In genomic region chr3:90254419-90255193, GRCm38 (mm10) we compare ENCODE assay signal across 7 mouse cellular contexts. TPM values are rescaled to one million over a fixed set of nuclear protein-coding genes. Genes with fewer than 3 reads are reported as not detected.
DNase-seq lines count a peak whose midpoint lies in the region; ATAC-seq and TF ChIP-seq lines count a peak whose summit lies in the region.

No protein-coding gene starts in this region.

- H3K4me1 ChIP-seq in lung, embryonic 15.5 days, result peaks cover 17% of the 10 kb centered on the region
- peaks cover 3% of the 10 kb centered on the region for H3K4me1 ChIP-seq in brown adipose tissue, adult 24 weeks (ENCODE audit: control insufficient read depth, insufficient read depth, insufficient read length, low read length)
- H3K4me1 ChIP-seq in heart, embryonic 15.5 days (replicated peaks), result peaks cover 17% of the 10 kb centered on the region
- peaks cover 29% of the 10 kb centered on the region for H3K4me1 ChIP-seq in liver, embryonic 15.5 days (replicated peaks)
- H3K4me1 ChIP-seq in small intestine, adult 2 months (ENCODE audit: control insufficient read depth, insufficient read depth, insufficient read length, low read length), result peaks cover 10% of the 10 kb centered on the region; the same call in 1 of the 2 replicates

- under 1% methylated on average over 41 of the region's 41 CpGs for WGBS in lung, embryonic 15.5 days
- WGBS in heart, embryonic 15.5 days, result under 1% methylated on average over 41 of the region's 41 CpGs
- under 1% methylated on average over 41 of the region's 41 CpGs for WGBS in liver, embryonic 15.5 days (ENCODE audit: insufficient replicate concordance)
- 1% methylated on average over 41 of the region's 41 CpGs for WGBS in small intestine, adult 2 months

- H3K27ac ChIP-seq in lung, embryonic 15.5 days, result peak overlapping the region; percentile 91
- peak overlapping the region; percentile 91 for H3K27ac ChIP-seq in brown adipose tissue, adult 24 weeks (replicated peaks; ENCODE audit: low read depth, low read length)
- H3K27ac ChIP-seq in heart, embryonic 15.5 days, result peak overlapping the region; percentile 92
- H3K27ac ChIP-seq in liver, embryonic 15.5 days (replicated peaks), result peak overlapping the region; percentile 86
- H3K27ac ChIP-seq in small intestine, adult 2 months (ENCODE audit: insufficient read depth, low read depth, low read length), result peak overlapping the region; percentile 82

- TF ChIP-seq CTCF in small intestine, adult 2 months (IDR thresholded peaks at IDR 0.05; ENCODE audit: extremely low read depth, insufficient read length, insufficient replicate concordance, low read depth, low read length), result peak; percentile 16; the same call in 1 of the 2 replicates

- H3K4me2 ChIP-seq in lung, embryonic 15.5 days, result peak overlapping the region; percentile 68
- H3K4me2 ChIP-seq in heart, embryonic 15.5 days, result peak overlapping the region; percentile 73
- H3K4me2 ChIP-seq in liver, embryonic 15.5 days, result peak overlapping the region; percentile 86

- H3K9me3 ChIP-seq in lung, embryonic 15.5 days, result no peaks in the 10 kb centered on the region
- no peaks in the 10 kb centered on the region for H3K9me3 ChIP-seq in heart, embryonic 15.5 days (replicated peaks)
- H3K9me3 ChIP-seq in liver, embryonic 15.5 days (replicated peaks), result no peaks in the 10 kb centered on the region

- H3K36me3 ChIP-seq in lung, embryonic 15.5 days, result peaks cover 38% of the 10 kb centered on the region
- peaks cover 36% of the 10 kb centered on the region for H3K36me3 ChIP-seq in heart, embryonic 15.5 days
- peaks cover 34% of the 10 kb centered on the region for H3K36me3 ChIP-seq in liver, embryonic 15.5 days (replicated peaks)
- H3K36me3 ChIP-seq in small intestine, adult 2 months (ENCODE audit: control insufficient read depth, insufficient read depth, low read length), result peaks cover 26% of the 10 kb centered on the region

- peak; percentile 72 for ATAC-seq in lung, embryonic 15.5 days (ENCODE audit: borderline replicate concordance, extremely low read depth, low FRiP score, low TSS enrichment)
- peak; percentile 62 for ATAC-seq in heart, embryonic 15.5 days (replicated peaks; ENCODE audit: insufficient number of reproducible peaks, insufficient read depth, low FRiP score, low read depth)
- peak; percentile 70 for ATAC-seq in liver, embryonic 15.5 days (ENCODE audit: insufficient read depth)

- no peaks in the 10 kb centered on the region for H3K27me3 ChIP-seq in lung, embryonic 15.5 days
- H3K27me3 ChIP-seq in heart, embryonic 15.5 days, result no peaks in the 10 kb centered on the region
- H3K27me3 ChIP-seq in liver, embryonic 15.5 days, result no peaks in the 10 kb centered on the region
- H3K27me3 ChIP-seq in small intestine, adult 2 months (ENCODE audit: control insufficient read depth, insufficient read depth, low read length), result no peaks in the 10 kb centered on the region

- DNase-seq in lung, postnatal 14 days, result no peak
- no peak for DNase-seq in yolk sac, embryonic 10.5 days (ENCODE audit: low spot score)

- TF ChIP-seq POLR2A in small intestine, adult 2 months (IDR thresholded peaks at IDR 0.05; ENCODE audit: low read depth, low read length), result no peak

- peak overlapping the region; percentile 92 for H3K9ac ChIP-seq in lung, embryonic 15.5 days
- peak overlapping the region; percentile 94 for H3K9ac ChIP-seq in heart, embryonic 15.5 days
- peak overlapping the region; percentile 82 for H3K9ac ChIP-seq in liver, embryonic 15.5 days

- H3K4me3 ChIP-seq in lung, embryonic 15.5 days, result peak overlapping the region; percentile 89
- H3K4me3 ChIP-seq in brown adipose tissue, adult 24 weeks (ENCODE audit: insufficient read depth, low read depth, low read length), result peak overlapping the region; percentile 94
- peak overlapping the region; percentile 97 for H3K4me3 ChIP-seq in heart, embryonic 15.5 days
- H3K4me3 ChIP-seq in liver, embryonic 15.5 days (replicated peaks), result peak overlapping the region; percentile 87
- H3K4me3 ChIP-seq in small intestine, adult 2 months (ENCODE audit: low read depth, low read length), result peak overlapping the region; percentile 84

RNA-seq across cellular contexts. Expression of gene Crtc2, which starts 0.6 kb away (rescaled TPM):
- polyA plus RNA-seq in lung, embryonic 15.5 days (2015; fragmentation: Nextera tagmentation; extraction: Ambion mirVana), result 19.9 and 21.1 TPM in 2 replicates
- polyA plus RNA-seq in brown adipose tissue, adult 24 weeks (2012; ENCODE audit: insufficient read depth, insufficient read length, missing spikeins), result 20.0 and 25.7 TPM in 2 replicates
- polyA plus RNA-seq in heart, embryonic 15.5 days (2015; fragmentation: Nextera tagmentation; extraction: Ambion mirVana), result 10.8 and 15.9 TPM in 2 replicates
- 6.1 and 7.9 TPM in 2 replicates for polyA plus RNA-seq in liver, embryonic 15.5 days (2015; fragmentation: Nextera tagmentation; extraction: Ambion mirVana)
- polyA plus RNA-seq in small intestine, adult 2 months (2012; rRNA removed), result 31.4 and 57.0 TPM in 2 replicates

RNA-seq across cellular contexts. Expression of gene Slc39a1, which starts 6.6 kb away (rescaled TPM):
- polyA plus RNA-seq in lung, embryonic 15.5 days (2015; fragmentation: Nextera tagmentation; extraction: Ambion mirVana), result 94.7 and 102 TPM in 2 replicates
- 46.7 and 53.9 TPM in 2 replicates for polyA plus RNA-seq in brown adipose tissue, adult 24 weeks (2012; ENCODE audit: insufficient read depth, insufficient read length, missing spikeins)
- 76.0 and 86.2 TPM in 2 replicates for polyA plus RNA-seq in heart, embryonic 15.5 days (2015; fragmentation: Nextera tagmentation; extraction: Ambion mirVana)
- polyA plus RNA-seq in liver, embryonic 15.5 days (2015; fragmentation: Nextera tagmentation; extraction: Ambion mirVana), result 27.6 and 28.1 TPM in 2 replicates
- polyA plus RNA-seq in small intestine, adult 2 months (2012; rRNA removed), result 46.2 and 72.7 TPM in 2 replicates

RNA-seq across cellular contexts. Expression of gene Dennd4b, which starts 10.4 kb away (rescaled TPM):
- 3.4 and 4.8 TPM in 2 replicates for polyA plus RNA-seq in lung, embryonic 15.5 days (2015; fragmentation: Nextera tagmentation; extraction: Ambion mirVana)
- 2.2 and 3.7 TPM in 2 replicates for polyA plus RNA-seq in brown adipose tissue, adult 24 weeks (2012; ENCODE audit: insufficient read depth, insufficient read length, missing spikeins)
- polyA plus RNA-seq in heart, embryonic 15.5 days (2015; fragmentation: Nextera tagmentation; extraction: Ambion mirVana), result 4.6 and 6.9 TPM in 2 replicates
- polyA plus RNA-seq in liver, embryonic 15.5 days (2015; fragmentation: Nextera tagmentation; extraction: Ambion mirVana), result 2.3 and 2.6 TPM in 2 replicates
- 10.7 and 14.1 TPM in 2 replicates for polyA plus RNA-seq in small intestine, adult 2 months (2012; rRNA removed)

RNA-seq across cellular contexts. Expression of gene Creb3l4, which starts 11.3 kb away (rescaled TPM):
- polyA plus RNA-seq in lung, embryonic 15.5 days (2015; fragmentation: Nextera tagmentation; extraction: Ambion mirVana), result 6.0 and 6.3 TPM in 2 replicates
- polyA plus RNA-seq in brown adipose tissue, adult 24 weeks (2012; ENCODE audit: insufficient read depth, insufficient read length, missing spikeins), result not detected in 2 replicates
- polyA plus RNA-seq in heart, embryonic 15.5 days (2015; fragmentation: Nextera tagmentation; extraction: Ambion mirVana), result 2.2 and 3.0 TPM in 2 replicates
- polyA plus RNA-seq in liver, embryonic 15.5 days (2015; fragmentation: Nextera tagmentation; extraction: Ambion mirVana), result 0.37 and 0.47 TPM in 2 replicates
- polyA plus RNA-seq in small intestine, adult 2 months (2012; rRNA removed), result 6.6 and 7.0 TPM in 2 replicates

RNA-seq across cellular contexts. Expression of gene Jtb, which starts 23.2 kb away (rescaled TPM):
- 90.2 and 100 TPM in 2 replicates for polyA plus RNA-seq in lung, embryonic 15.5 days (2015; fragmentation: Nextera tagmentation; extraction: Ambion mirVana)
- 68.2 and 97.4 TPM in 2 replicates for polyA plus RNA-seq in brown adipose tissue, adult 24 weeks (2012; ENCODE audit: insufficient read depth, insufficient read length, missing spikeins)
- polyA plus RNA-seq in heart, embryonic 15.5 days (2015; fragmentation: Nextera tagmentation; extraction: Ambion mirVana), result 78.4 and 79.5 TPM in 2 replicates
- polyA plus RNA-seq in liver, embryonic 15.5 days (2015; fragmentation: Nextera tagmentation; extraction: Ambion mirVana), result 40.7 and 42.7 TPM in 2 replicates
- 70.7 and 84.2 TPM in 2 replicates for polyA plus RNA-seq in small intestine, adult 2 months (2012; rRNA removed)
